Mouse (Mus musculus) liver, embryonic 14.5 days (tissue): ENCODE results near the gene Samd11.

ENCODE experiments used
- CTCF ChIP-seq: IDR thresholded peaks from 2 replicates; pipeline ENCODE4 v1.5.1; 2016; ENCODE audit warnings: antibody characterized with exemption, low read depth, control low read depth
- EP300 ChIP-seq: IDR thresholded peaks from 2 replicates; pipeline ENCODE4 v1.6.1; 2016; ENCODE audit warnings: antibody characterized with exemption, low read depth

DNA sequence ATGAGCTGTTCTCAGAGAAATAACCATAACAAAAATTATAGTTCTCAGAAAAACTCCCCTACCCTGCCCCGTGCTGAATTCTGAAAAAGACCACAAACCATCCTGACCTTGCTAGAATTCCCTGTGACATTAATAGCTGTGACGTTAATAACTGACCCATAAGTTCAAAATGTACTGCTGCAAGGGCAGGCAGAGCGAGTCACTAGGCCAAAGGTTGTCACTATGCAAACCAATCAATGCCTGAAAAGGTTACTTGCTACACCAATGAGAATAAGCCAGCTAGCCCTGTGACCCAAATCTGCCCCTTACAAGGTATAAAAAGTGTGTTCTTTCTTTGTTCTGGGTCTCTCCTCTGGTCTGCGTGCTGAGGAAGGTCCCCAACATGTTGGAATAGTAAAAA is 46.6 kb downstream of the Samd11 start:
- TF ChIP-seq CTCF: no peak
- TF ChIP-seq EP300: no peak
